Mouse (Mus musculus): Measurements from ENCODE around the gene Rad51b.

GRCm38 (mm10) chr12:79841248-79841647 is 544.2 kb downstream of the Rad51b start:
- TF ChIP-seq CTCF (conservative IDR thresholded peaks at IDR 0.05; ENCODE audit: low read length), result no peak
- TF ChIP-seq POU5F1 (IDR thresholded peaks at IDR 0.05; ENCODE audit: borderline replicate concordance, low read length), result no peak
- no peak for TF ChIP-seq NANOG (IDR thresholded peaks at IDR 0.05; ENCODE audit: borderline replicate concordance, low read length)

Measured in E14TG2a.4 (cell line).